21 mouse cellular contexts compared by ENCODE assay signal in the genomic region with DNA sequence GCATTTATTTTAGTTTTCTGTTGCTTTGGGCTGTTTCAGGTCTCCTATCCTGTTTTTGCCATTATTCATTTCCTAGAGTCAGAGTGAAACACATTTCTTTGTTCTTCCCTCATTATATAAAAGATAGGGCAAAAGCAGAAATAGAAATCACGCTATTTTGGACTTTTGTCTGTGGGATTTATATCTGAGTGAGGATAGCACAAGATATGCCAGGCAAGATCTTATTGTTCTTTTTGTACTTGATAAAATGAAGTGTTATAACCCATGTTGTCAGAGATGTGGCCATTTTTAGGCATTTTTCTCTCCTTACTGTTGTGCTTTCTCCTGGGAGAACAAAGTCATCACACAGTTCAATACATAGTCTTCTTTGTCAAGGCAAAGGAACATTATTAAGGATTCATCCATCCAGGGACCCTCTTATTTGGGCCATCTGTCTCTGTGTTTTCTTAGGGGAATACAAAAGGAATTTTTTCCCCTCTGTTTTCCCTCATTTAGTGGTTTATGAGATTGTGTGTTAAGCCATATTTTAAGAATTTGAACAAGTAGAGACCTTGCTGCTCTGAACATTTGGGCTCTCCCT.
DNase-seq lines count a peak whose midpoint lies in the region; ATAC-seq and TF ChIP-seq lines count a peak whose summit lies in the region.
"Had no signal": no experiment of that assay in that cellular context is flagged by ENCODE, and none has a peak within 500 bp of the region (broad histone marks: within the 10 kb centered on the region; RNA-seq: fewer than 3 reads in every experiment).

No protein-coding gene starts in this region.

- H3K27me3 ChIP-seq in hindbrain, embryonic 11.5 days (ENCODE audit: control insufficient read depth, insufficient read depth, low read length), result no peaks in the 10 kb centered on the region
- no peaks in the 10 kb centered on the region for H3K27me3 ChIP-seq in hindbrain, embryonic 16.5 days (replicated peaks; ENCODE audit: control insufficient read depth, insufficient read depth, low read length)
- H3K27me3 ChIP-seq: embryonic facial prominence, embryonic 12.5 days; forebrain, embryonic 13.5 days; forebrain, embryonic 15.5 days had no signal

- H3K36me3 ChIP-seq in hindbrain, embryonic 11.5 days (ENCODE audit: control insufficient read depth, insufficient read depth, low read length), result no peaks in the 10 kb centered on the region
- H3K36me3 ChIP-seq in hindbrain, embryonic 16.5 days (ENCODE audit: control insufficient read depth, insufficient read depth, low read length), result no peaks in the 10 kb centered on the region
- H3K36me3 ChIP-seq: embryonic facial prominence, embryonic 10.5 days; embryonic facial prominence, embryonic 12.5 days; forebrain, embryonic 15.5 days had no signal

- intact Hi-C loops in left cerebral cortex, adult 2 months (cut with DNase I), result loop anchor here (2.0 kb wide), 1 partner anchor 1657 kb away; no protein-coding TSS in a partner anchor
- intact Hi-C loops in left cerebral cortex, postnatal 36 days (cut with DNase I), result no loop called here

- DNase-seq in hindbrain, embryonic 11.5 days (ENCODE audit: low spot score), result no peak
- no peak for DNase-seq in left cerebral cortex, adult 2 months (ENCODE audit: extremely low spot score in 1 of 2, low spot score in 2 of 2)
- no peak for DNase-seq in left cerebral cortex, postnatal 36 days (ENCODE audit: low spot score in 2 of 2)
- DNase-seq in brain, adult 2 months (ENCODE audit: low read depth, low spot score), result peak; percentile 36
- DNase-seq in brain, embryonic 14.5 days (ENCODE audit: low read depth), result peak; percentile 11
- DNase-seq in right cerebral cortex, postnatal 36 days (ENCODE audit: low spot score in 2 of 2), result no peak
- DNase-seq in adrenal gland, postnatal 14 days, result no peak
- DNase-seq: adrenal gland, adult 2 months; adrenal gland, postnatal 10 days; adrenal gland, postnatal 36 days; cerebellum, adult 11-12 months; cerebellum, adult 2 months; cerebellum, adult 9-10 months; cerebellum, postnatal 10 days; cerebellum, postnatal 25 days; forebrain, postnatal 0 days had no signal

- H3K9ac ChIP-seq in hindbrain, embryonic 11.5 days (ENCODE audit: low read depth, low read length), result no peak overlapping the region
- H3K9ac ChIP-seq in hindbrain, embryonic 16.5 days (ENCODE audit: low read depth, low read length), result no peak overlapping the region
- H3K9ac ChIP-seq: embryonic facial prominence, embryonic 12.5 days; forebrain, embryonic 13.5 days; forebrain, embryonic 15.5 days; forebrain, postnatal 0 days had no signal

- no peaks in the 10 kb centered on the region for H3K4me1 ChIP-seq in hindbrain, embryonic 11.5 days (replicated peaks; ENCODE audit: control insufficient read depth, insufficient read depth, low read length)
- no peaks in the 10 kb centered on the region for H3K4me1 ChIP-seq in hindbrain, embryonic 16.5 days (ENCODE audit: control insufficient read depth, insufficient read depth, low read depth, low read length)
- H3K4me1 ChIP-seq: embryonic facial prominence, embryonic 10.5 days; embryonic facial prominence, embryonic 12.5 days; forebrain, embryonic 13.5 days; forebrain, embryonic 15.5 days had no signal

- no peak overlapping the region for H3K27ac ChIP-seq in hindbrain, embryonic 11.5 days (ENCODE audit: low read depth, low read length)
- no peak overlapping the region for H3K27ac ChIP-seq in hindbrain, embryonic 16.5 days (ENCODE audit: low read depth, low read length)
- H3K27ac ChIP-seq in left cerebral cortex, adult 2 months, result peak overlapping the region; percentile 62; the same call in 1 of the 2 replicates
- H3K27ac ChIP-seq: embryonic facial prominence, embryonic 10.5 days; embryonic facial prominence, embryonic 12.5 days; forebrain, embryonic 13.5 days; forebrain, embryonic 15.5 days had no signal

- no peak overlapping the region for H3K4me2 ChIP-seq in hindbrain, embryonic 11.5 days (replicated peaks; ENCODE audit: low read depth, low read length)
- no peak overlapping the region for H3K4me2 ChIP-seq in hindbrain, embryonic 16.5 days (ENCODE audit: low read length)
- H3K4me2 ChIP-seq: embryonic facial prominence, embryonic 12.5 days; forebrain, embryonic 13.5 days; forebrain, embryonic 15.5 days had no signal

- no peak for TF ChIP-seq CTCF in left cerebral cortex, adult 2 months (IDR thresholded peaks at IDR 0.05)
- TF ChIP-seq CTCF in brain, embryonic 14.5 days (IDR thresholded peaks at IDR 0.05; ENCODE audit: borderline replicate concordance, extremely low read depth, insufficient read depth, insufficient read length), result no peak

- peak; percentile 68; the same call in 1 of the 2 replicates for ATAC-seq in hindbrain, embryonic 11.5 days (ENCODE audit: low FRiP score)
- ATAC-seq in hindbrain, embryonic 16.5 days, result no peak
- ATAC-seq: forebrain, embryonic 13.5 days; forebrain, embryonic 15.5 days; forebrain, postnatal 0 days had no signal

- 81% methylated on average over 1 of the region's 1 CpGs for WGBS in hindbrain, embryonic 11.5 days
- 76% methylated on average over 1 of the region's 1 CpGs for WGBS in hindbrain, embryonic 16.5 days

- TF ChIP-seq POLR2A in brain, embryonic 14.5 days (IDR thresholded peaks at IDR 0.05; ENCODE audit: borderline replicate concordance, extremely low read depth, insufficient read depth, insufficient read length, poor library complexity, severe bottlenecking), result no peak

- no peak overlapping the region for H3K4me3 ChIP-seq in hindbrain, embryonic 11.5 days (ENCODE audit: low read depth, low read length)
- no peak overlapping the region for H3K4me3 ChIP-seq in hindbrain, embryonic 16.5 days (ENCODE audit: low read length)
- no peak overlapping the region for H3K4me3 ChIP-seq in left cerebral cortex, adult 2 months
- H3K4me3 ChIP-seq: embryonic facial prominence, embryonic 10.5 days; embryonic facial prominence, embryonic 12.5 days; forebrain, embryonic 13.5 days; forebrain, embryonic 15.5 days had no signal

- no peaks in the 10 kb centered on the region for H3K9me3 ChIP-seq in hindbrain, embryonic 11.5 days (ENCODE audit: control insufficient read depth, low read length)
- H3K9me3 ChIP-seq in hindbrain, embryonic 16.5 days (ENCODE audit: control insufficient read depth, low read length), result no peaks in the 10 kb centered on the region
- H3K9me3 ChIP-seq: embryonic facial prominence, embryonic 12.5 days; forebrain, embryonic 13.5 days; forebrain, embryonic 15.5 days had no signal

Comparison
In these comparisons a context has a peak if more than half of its experiments do, and no peak if none do; other contexts are left out.
1. DNase-seq: peak in brain, adult 2 months (single experiment) and brain, embryonic 14.5 days (single experiment); none in hindbrain, embryonic 11.5 days (single experiment), left cerebral cortex, adult 2 months (0 of 2), left cerebral cortex, postnatal 36 days (0 of 2), right cerebral cortex, postnatal 36 days (0 of 2) and adrenal gland, postnatal 14 days (single experiment).